Mouse (Mus musculus) cortical plate, adult 2 months (tissue): ENCODE data around the gene Rnaseh2b.

Source experiments
- CTCF ChIP-seq: fragments of 200-500 bp; IDR thresholded peaks from 2 replicates; pipeline ENCODE4 v1.5.1; 2011; ENCODE audit warnings: mild to moderate bottlenecking, control low read depth, low read length; ENCODE audit not compliant: insufficient read depth; ENCODE audit errors: extremely low read depth
- POLR2A ChIP-seq: fragments of 200-500 bp; IDR thresholded peaks from 2 replicates; pipeline ENCODE4 v1.6.1; 2011; ENCODE audit warnings: mild to moderate bottlenecking, low read length, control low read depth; ENCODE audit not compliant: insufficient read depth; ENCODE audit errors: extremely low read depth

GRCm38 (mm10) chr14:62258978-62259536 is 33.3 kb upstream of the Rnaseh2b start:
- no peak for TF ChIP-seq CTCF
- no peak for TF ChIP-seq POLR2A
